Mouse (Mus musculus): Measurements from ENCODE around the gene Gnb1. TPM values are rescaled to one million over a fixed set of nuclear protein-coding genes. Genes with fewer than 3 reads are reported as not detected.

Gnb1 gene
- polyA plus RNA-seq, 1 experiment from 2014 or later: 778 TPM

DNA sequence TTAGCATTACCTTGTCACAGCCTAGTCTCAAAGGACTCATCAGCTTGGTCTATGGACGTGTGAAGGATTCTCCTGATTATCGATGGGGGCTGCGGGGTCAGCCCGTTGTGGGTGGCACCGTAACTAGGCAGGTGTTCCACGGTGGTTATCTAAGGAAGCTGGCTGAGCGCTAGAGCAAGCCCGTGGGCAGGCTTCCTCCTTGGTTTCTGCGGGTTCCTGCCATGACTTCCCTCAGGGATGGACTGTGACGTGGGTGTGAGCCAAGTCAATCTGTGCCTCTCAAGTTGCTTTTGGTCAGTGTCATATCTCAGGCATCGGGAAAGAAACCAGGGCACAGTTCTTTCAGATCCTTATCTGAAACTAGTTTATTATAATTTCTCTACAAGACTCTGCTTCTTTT is 83.8 kb downstream of the Gnb1 start:
- Histone ChIP-seq H3K9me3 (ENCODE audit: control insufficient read depth, low read length) (no peaks in the 10 kb centered on the region), H3K36me3 (ENCODE audit: control insufficient read depth, insufficient read depth, low read length) (no peaks in the 10 kb centered on the region; the same call in 1 of the 2 replicates), H3K4me3 (ENCODE audit: low read depth, low read length) (no peak overlapping the region), H3K9ac (ENCODE audit: low read length) (no peak overlapping the region), H3K4me2 (ENCODE audit: low read depth) (no peak overlapping the region), H3K4me1 (ENCODE audit: control insufficient read depth, insufficient read depth, low read length) (no peaks in the 10 kb centered on the region), H3K27me3 (ENCODE audit: control insufficient read depth, insufficient read depth, low read length) (no peaks in the 10 kb centered on the region), H3K27ac (ENCODE audit: low read depth, low read length) (no peak overlapping the region)
- no peak for DNase-seq (ENCODE audit: low spot score)
- 88% methylated on average over 11 of the region's 11 CpGs for WGBS
- ATAC-seq (ENCODE audit: insufficient read depth, low FRiP score, low TSS enrichment): no peak

DNA sequence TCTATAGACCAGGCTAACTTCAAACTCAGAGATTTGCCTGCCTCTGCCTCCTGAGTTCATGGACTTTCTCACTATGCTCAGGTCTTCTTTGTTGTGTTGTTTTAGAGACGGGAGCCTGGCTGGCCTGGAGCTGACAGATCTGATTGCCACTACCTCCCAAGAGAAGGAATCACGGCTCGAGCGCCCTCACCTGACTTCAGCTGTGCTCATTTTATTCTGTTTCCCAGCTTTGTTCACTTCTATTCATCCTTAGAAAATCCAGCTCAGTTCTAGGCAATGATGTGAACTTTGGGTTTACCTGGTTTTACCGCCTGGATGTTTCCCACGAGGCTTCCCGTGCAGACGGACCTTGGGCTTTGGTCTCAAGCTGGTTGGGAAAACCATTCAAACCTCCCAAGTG is 84.4 kb downstream of the Gnb1 start:
- WGBS: 92% methylated on average over 8 of the region's 8 CpGs
- Histone ChIP-seq H3K4me1 (ENCODE audit: control insufficient read depth, insufficient read depth, low read length) (no peaks in the 10 kb centered on the region), H3K4me3 (ENCODE audit: low read depth, low read length) (no peak overlapping the region), H3K9ac (ENCODE audit: low read length) (no peak overlapping the region), H3K9me3 (ENCODE audit: control insufficient read depth, low read length) (no peaks in the 10 kb centered on the region), H3K36me3 (ENCODE audit: control insufficient read depth, insufficient read depth, low read length) (no peaks in the 10 kb centered on the region; the same call in 1 of the 2 replicates), H3K27me3 (ENCODE audit: control insufficient read depth, insufficient read depth, low read length) (no peaks in the 10 kb centered on the region), H3K27ac (ENCODE audit: low read depth, low read length) (no peak overlapping the region), H3K4me2 (ENCODE audit: low read depth) (no peak overlapping the region)
- ATAC-seq (ENCODE audit: insufficient read depth, low FRiP score, low TSS enrichment): no peak
- DNase-seq (ENCODE audit: low spot score): no peak

DNA sequence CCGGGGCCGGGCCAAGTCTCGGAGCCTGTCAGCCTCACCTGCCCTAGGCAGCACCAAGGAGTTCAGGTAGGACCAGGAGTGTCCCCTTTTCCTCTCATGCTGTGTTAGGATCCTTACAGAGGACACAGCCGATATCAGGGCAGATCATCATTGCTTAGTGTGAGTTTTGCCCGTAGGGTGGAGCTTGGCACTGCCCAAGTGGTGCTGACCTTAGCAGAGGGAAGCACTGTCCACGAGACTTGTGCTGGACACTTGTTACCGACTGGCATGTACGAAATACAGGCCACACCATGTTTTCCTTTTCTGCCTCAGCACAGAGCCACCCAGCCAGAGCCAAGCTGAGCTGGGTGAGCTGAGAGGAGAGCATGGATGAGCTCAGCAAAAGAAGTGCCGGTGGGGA is 86.0 kb downstream of the Gnb1 start:
- WGBS: 95% methylated on average over 9 of the region's 9 CpGs
- Histone ChIP-seq H3K27ac (ENCODE audit: low read depth, low read length) (no peak overlapping the region), H3K9ac (ENCODE audit: low read length) (no peak overlapping the region), H3K4me2 (ENCODE audit: low read depth) (no peak overlapping the region), H3K4me3 (ENCODE audit: low read depth, low read length) (no peak overlapping the region), H3K36me3 (ENCODE audit: control insufficient read depth, insufficient read depth, low read length) (no peaks in the 10 kb centered on the region; the same call in 1 of the 2 replicates), H3K27me3 (ENCODE audit: control insufficient read depth, insufficient read depth, low read length) (no peaks in the 10 kb centered on the region), H3K4me1 (ENCODE audit: control insufficient read depth, insufficient read depth, low read length) (no peaks in the 10 kb centered on the region), H3K9me3 (ENCODE audit: control insufficient read depth, low read length) (no peaks in the 10 kb centered on the region)
- DNase-seq (ENCODE audit: low spot score): no peak
- no peak for ATAC-seq (ENCODE audit: insufficient read depth, low FRiP score, low TSS enrichment)

DNA sequence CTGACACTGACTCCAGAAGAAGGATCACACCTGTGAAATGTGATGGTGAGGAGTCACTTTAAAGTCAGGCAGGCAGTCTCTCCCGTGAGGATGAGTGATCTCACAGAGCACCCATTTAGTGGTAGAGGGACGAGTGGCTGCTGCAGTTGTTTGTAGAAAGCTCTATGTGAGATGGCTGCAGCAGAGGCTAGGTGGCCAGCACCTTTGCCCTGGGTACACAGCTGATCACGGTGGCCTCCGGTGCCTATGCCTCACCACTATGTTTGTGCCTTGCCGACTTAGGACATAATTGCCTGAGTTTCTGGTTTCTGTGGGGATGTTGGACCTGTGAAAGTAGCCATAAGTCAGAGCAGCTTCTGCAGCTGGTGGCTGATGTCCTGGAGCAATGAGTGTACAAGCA is 86.6 kb downstream of the Gnb1 start:
- H3K36me3 ChIP-seq (ENCODE audit: control insufficient read depth, insufficient read depth, low read length): no peaks in the 10 kb centered on the region; the same call in 1 of the 2 replicates
- H3K4me1 ChIP-seq (ENCODE audit: control insufficient read depth, insufficient read depth, low read length): no peaks in the 10 kb centered on the region
- H3K9ac ChIP-seq (ENCODE audit: low read length): no peak overlapping the region
- no peaks in the 10 kb centered on the region for H3K9me3 ChIP-seq (ENCODE audit: control insufficient read depth, low read length)
- ATAC-seq (ENCODE audit: insufficient read depth, low FRiP score, low TSS enrichment) (no peak), DNase-seq (ENCODE audit: low spot score) (no peak)
- H3K4me3 ChIP-seq (ENCODE audit: low read depth, low read length): no peak overlapping the region
- H3K4me2 ChIP-seq (ENCODE audit: low read depth): no peak overlapping the region
- no peaks in the 10 kb centered on the region for H3K27me3 ChIP-seq (ENCODE audit: control insufficient read depth, insufficient read depth, low read length)
- no peak overlapping the region for H3K27ac ChIP-seq (ENCODE audit: low read depth, low read length)
- WGBS: 91% methylated on average over 5 of the region's 5 CpGs

DNA sequence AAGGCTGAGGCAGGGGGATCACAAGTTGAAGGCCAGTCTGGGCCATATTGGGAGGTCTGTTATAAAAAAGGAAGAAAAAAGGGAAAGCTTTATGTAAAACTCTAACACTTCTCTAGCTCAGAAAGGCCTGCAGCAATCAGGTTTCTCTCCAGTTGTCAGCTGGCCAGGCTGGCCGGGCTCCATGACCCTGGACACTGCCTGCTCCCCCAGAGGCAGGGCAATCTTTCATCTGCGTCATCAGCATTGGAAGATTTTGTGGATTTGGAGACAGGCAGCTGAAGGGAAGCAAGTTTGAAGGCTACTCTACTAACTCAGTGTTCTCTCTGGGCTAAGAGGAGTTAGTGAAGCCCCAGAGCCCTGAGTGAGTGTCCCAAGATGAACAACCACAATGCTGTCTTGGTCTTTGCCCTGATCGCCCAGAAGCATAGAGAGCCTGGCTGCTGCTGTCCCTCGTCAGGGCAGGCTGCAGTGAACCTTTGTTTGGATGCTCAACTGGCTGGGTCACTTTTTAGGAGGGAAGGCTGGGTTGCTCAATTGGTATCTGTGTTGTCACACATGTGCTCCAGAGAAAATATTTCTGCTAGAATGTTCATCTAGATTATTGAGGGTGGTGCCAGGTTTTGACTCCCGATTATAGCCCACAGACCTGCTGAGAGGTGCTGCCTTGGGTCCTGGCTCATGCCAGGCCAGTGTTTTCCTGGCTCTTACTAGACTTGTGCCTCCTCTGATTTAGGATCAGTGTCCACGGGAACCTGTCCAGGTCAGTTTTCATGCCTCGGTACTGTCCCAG is 87.4 kb downstream of the Gnb1 start:
- H3K4me2 ChIP-seq (ENCODE audit: low read depth): no peak overlapping the region
- H3K27ac ChIP-seq (ENCODE audit: low read depth, low read length): no peak overlapping the region
- H3K27me3 ChIP-seq (ENCODE audit: control insufficient read depth, insufficient read depth, low read length): no peaks in the 10 kb centered on the region
- DNase-seq (ENCODE audit: low spot score) (no peak), ATAC-seq (ENCODE audit: insufficient read depth, low FRiP score, low TSS enrichment) (no peak)
- 87% methylated on average over 7 of the region's 7 CpGs for WGBS
- H3K4me1 ChIP-seq (ENCODE audit: control insufficient read depth, insufficient read depth, low read length): no peaks in the 10 kb centered on the region
- no peak overlapping the region for H3K4me3 ChIP-seq (ENCODE audit: low read depth, low read length)
- H3K9ac ChIP-seq (ENCODE audit: low read length): no peak overlapping the region
- H3K36me3 ChIP-seq (ENCODE audit: control insufficient read depth, insufficient read depth, low read length): no peaks in the 10 kb centered on the region; the same call in 1 of the 2 replicates
- H3K9me3 ChIP-seq (ENCODE audit: control insufficient read depth, low read length): no peaks in the 10 kb centered on the region

DNA sequence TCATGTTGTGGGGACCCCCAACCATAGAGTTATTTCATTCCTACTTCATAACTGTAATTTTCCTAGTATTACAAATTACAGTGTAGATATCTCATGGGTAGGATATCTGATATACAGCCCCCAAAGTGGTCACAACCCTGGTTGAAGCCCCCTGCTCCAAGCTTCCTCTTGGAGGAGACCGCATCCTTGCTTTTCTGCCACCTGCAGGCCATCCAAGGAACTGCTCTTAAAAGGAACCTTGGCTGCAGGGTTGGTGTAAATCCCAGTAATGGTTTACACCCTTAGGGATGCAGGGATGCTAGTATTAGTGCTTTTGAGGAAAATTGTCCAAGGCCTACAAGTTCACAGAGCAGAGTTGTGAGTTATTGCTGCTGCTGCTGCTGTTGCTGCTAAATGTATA is 89.3 kb downstream of the Gnb1 start:
- Histone ChIP-seq H3K4me1 (ENCODE audit: control insufficient read depth, insufficient read depth, low read length) (no peaks in the 10 kb centered on the region), H3K4me2 (ENCODE audit: low read depth) (no peak overlapping the region), H3K4me3 (ENCODE audit: low read depth, low read length) (no peak overlapping the region), H3K27ac (ENCODE audit: low read depth, low read length) (no peak overlapping the region), H3K27me3 (ENCODE audit: control insufficient read depth, insufficient read depth, low read length) (no peaks in the 10 kb centered on the region), H3K36me3 (ENCODE audit: control insufficient read depth, insufficient read depth, low read length) (peaks cover 3% of the 10 kb centered on the region), H3K9me3 (ENCODE audit: control insufficient read depth, low read length) (no peaks in the 10 kb centered on the region), H3K9ac (ENCODE audit: low read length) (no peak overlapping the region)
- ATAC-seq (ENCODE audit: insufficient read depth, low FRiP score, low TSS enrichment) (no peak), DNase-seq (ENCODE audit: low spot score) (peak; percentile 75)
- WGBS: 32% methylated on average over 1 of the region's 1 CpGs

DNA sequence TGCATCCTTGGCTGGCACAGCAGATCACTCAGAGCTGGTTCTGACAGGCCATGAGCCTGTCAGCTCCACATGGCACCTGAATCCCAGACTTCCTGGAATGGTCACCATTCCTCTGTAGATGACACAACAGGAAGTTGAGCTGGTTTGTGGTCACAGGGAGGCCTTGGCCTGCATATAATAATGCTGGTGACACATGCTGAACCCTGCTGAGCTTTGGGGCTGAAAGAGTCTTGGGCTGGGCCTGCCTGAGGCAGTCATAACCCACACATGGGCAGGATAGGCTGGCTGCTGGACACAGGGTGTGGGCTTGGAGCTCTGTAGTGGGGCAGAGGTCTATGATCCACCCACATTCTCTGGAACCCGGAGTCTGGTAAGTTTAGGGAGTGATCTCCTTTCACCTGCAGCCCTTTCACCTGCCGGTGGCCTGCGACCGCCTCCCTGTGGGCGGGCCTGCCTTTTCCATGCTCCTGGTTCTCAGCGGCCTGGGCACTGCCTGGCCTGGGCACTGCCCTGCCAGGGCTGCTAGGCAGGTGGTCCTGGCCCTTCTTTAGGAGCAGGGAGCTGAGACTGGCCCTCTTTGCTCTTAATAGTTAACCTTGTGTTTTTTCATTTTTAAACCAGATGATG is 91.2 kb downstream of the Gnb1 start:
- Histone ChIP-seq H3K9ac (ENCODE audit: low read length) (no peak overlapping the region), H3K36me3 (ENCODE audit: control insufficient read depth, insufficient read depth, low read length) (peaks cover 7% of the 10 kb centered on the region), H3K4me1 (ENCODE audit: control insufficient read depth, insufficient read depth, low read length) (no peaks in the 10 kb centered on the region), H3K4me3 (ENCODE audit: low read depth, low read length) (no peak overlapping the region), H3K27me3 (ENCODE audit: control insufficient read depth, insufficient read depth, low read length) (no peaks in the 10 kb centered on the region), H3K27ac (ENCODE audit: low read depth, low read length) (no peak overlapping the region), H3K9me3 (ENCODE audit: control insufficient read depth, low read length) (no peaks in the 10 kb centered on the region), H3K4me2 (ENCODE audit: low read depth) (no peak overlapping the region)
- no peak for ATAC-seq (ENCODE audit: insufficient read depth, low FRiP score, low TSS enrichment)
- WGBS: 98% methylated on average over 6 of the region's 6 CpGs
- DNase-seq (ENCODE audit: low spot score): no peak

DNA sequence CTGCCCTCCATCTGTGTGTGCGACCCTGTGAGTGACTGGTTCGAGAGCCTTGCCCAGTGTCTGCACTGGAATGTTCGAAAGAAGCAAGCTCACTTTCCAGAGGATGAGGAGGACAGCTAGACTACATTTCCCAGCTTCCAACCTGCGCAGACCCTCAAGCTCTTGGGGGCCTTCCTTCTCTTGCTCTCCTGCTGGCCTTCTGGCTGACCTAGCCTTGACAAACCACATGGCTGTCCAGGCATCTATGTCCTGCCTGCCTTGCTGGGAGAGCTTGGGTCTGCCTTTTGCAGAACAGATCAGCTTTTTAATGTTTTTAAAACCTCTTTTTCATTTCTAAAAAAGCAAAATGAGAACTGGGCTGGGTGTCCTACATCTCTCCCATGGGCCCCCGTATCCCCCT is 98.2 kb downstream of the Gnb1 start:
- ATAC-seq (ENCODE audit: insufficient read depth, low FRiP score, low TSS enrichment) (no peak), DNase-seq (ENCODE audit: low spot score) (no peak)
- Histone ChIP-seq H3K27me3 (ENCODE audit: control insufficient read depth, insufficient read depth, low read length) (no peaks in the 10 kb centered on the region), H3K4me2 (ENCODE audit: low read depth) (no peak overlapping the region), H3K4me3 (ENCODE audit: low read depth, low read length) (no peak overlapping the region), H3K9ac (ENCODE audit: low read length) (no peak overlapping the region), H3K27ac (ENCODE audit: low read depth, low read length) (no peak overlapping the region), H3K36me3 (ENCODE audit: control insufficient read depth, insufficient read depth, low read length) (peaks cover 12% of the 10 kb centered on the region), H3K4me1 (ENCODE audit: control insufficient read depth, insufficient read depth, low read length) (no peaks in the 10 kb centered on the region), H3K9me3 (ENCODE audit: control insufficient read depth, low read length) (no peaks in the 10 kb centered on the region)
- WGBS: 94% methylated on average over 5 of the region's 5 CpGs

Measured in neural tube, embryonic 11.5 days (tissue).